Mouse (Mus musculus) 416B (cell line): ENCODE measurements around the gene Abca7.
A peak's percentile ranks its signal among the peaks of the same experiment; 100 is the strongest.

Experiments
- DNase-seq: peaks from one replicate; pipeline ENCODE4 v3.0.0; 2011; ENCODE audit warnings: low read depth

Gene Abca7

DNA sequence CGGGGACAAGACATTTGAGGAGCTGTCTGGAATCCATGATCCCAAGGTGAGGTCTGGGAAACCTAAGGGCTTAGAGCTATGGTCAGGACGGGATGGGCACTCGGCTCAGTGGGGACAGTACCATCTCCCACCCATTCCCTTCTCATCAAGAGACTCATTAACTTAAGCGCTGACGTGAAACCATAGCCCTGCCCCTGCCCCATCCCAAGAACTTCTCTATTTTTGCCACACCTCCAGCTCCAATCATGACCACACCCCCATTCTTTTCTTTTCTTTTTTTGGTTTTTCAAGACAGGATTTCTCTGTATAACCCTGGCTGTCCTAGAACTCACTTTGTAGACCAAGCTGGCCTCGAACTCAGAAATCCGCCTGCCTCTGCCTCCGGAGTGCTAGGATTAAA, 21.6 kb upstream of the Abca7 start:
- DNase-seq = no peak

DNA sequence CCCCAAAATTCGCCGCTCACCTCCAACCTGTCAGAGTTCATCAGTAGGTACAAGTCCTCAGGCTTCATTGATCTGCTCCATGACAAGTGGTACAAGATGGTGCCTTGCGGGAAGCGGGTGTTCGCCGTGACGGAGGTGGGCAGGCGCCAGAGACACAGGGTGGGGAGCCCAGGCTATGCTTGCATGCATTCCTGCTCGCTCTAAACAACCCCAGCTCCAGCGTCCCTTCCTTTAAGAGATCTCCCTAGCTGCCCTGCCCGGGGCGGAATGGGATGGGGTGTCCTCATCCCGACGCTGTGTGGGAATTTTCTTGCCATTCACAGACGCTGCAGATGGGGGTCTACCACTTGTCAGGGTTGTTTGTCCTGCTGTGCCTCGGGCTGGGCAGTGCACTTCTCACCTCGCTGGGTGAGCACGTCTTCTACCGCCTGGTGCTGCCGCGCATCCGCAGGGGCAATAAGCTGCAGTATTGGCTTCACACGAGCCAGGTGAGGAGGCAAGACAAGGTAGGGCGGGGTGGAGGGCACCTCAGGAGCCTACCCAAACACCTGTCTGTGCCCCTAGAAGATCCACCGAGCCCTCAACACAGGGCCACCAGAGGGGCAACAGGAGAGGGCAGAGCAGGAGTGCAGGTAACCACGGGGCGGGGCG, 20.1 kb upstream of the Abca7 start:
- no peak for DNase-seq

DNA sequence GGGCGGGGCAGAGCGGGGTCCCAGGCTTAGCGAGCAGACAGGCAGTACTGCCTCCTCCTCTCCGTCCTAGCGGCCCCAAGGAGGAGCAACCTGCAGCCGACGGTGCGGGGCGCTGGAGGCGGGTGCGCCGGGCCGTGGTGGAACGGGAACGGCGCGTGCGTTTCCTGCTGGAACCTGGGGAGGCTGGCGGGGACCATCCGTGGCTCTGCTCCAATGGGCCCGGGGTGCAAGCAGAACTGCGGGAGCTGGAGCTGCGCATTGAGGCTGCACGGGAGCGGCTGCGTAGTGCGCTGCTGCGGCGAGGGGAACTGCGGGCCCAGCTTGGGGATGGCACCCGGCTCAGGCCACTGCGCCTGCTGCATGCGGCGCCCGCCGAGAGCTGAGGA, 19.6 kb upstream of the Abca7 start:
- no peak for DNase-seq

DNA sequence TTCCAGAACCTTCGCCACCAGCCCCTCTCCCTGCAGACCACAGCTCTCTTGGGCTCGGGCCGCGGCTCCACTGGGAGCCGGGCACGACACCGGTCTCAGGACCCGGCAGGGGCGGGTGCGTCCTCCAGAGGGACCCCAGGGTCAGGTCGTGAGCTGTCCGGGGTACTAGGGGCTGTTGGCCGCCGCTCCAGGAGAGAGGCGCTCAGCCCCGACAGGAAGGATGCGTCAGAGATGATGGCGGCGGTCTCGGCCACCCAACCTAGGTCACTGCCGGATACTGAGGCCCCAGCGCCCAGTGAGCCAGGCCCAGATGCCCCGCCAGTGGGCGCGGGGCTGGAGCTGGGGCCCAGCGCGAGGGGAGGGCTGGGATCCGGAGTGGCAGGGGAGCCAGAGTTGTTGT, 19.0 kb upstream of the Abca7 start:
- no peak for DNase-seq

DNA sequence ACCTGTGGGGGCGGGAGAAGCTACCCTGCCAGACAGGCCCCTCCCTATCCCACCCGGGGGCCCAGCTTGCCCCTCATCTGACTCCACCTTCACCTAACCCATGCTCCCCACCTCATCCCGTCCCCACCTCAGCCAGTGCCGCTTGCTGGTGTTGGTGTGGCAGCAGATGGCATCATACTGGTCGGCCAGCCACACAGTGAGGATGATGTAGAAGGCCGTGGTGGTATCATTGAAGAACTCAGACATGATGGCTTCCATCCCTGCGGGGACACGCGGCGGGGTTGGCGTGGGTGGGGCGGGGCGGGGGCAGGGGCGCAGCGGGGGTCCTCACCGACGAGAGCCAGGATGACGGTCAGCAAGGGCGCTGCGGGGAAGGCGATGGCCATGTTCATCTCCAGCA, 18.2 kb upstream of the Abca7 start:
- no peak for DNase-seq

DNA sequence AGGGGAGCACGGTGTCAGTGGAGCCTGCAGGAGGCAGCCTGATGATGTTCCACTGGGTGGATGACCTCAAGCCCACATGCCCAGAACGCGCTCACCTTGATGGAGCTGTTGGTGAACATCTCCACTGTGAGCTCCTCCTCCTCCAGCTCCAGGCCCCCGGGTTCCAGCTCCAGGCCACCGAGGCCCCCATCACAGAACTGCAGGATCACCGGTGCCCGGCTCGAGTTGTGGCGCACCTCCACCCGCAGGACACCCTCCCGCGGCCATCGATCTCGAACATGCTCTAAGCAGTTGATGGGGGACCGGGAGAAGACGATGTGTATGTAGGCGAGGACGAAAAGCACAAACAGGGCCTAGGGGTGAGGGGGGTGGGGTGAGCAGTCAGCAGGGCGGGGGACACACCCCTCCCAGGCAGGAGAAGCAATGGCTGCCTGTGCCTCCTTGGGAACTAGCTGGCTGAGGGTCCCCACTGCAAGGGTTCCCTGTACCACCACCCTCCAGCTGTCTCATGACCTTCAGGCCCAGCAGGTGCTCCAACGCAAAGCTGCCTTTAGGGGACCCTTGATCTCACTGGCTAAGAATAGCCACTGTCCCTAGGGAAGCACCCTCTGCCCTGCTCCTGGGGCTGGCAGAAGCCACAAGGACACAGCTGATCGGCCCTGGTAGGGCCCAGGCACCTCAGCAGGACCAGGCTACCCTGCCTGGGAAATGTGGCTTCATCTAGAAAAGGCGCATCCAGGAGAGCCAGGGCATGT, 16.7 kb upstream of the Abca7 start:
- DNase-seq = no peak

DNA sequence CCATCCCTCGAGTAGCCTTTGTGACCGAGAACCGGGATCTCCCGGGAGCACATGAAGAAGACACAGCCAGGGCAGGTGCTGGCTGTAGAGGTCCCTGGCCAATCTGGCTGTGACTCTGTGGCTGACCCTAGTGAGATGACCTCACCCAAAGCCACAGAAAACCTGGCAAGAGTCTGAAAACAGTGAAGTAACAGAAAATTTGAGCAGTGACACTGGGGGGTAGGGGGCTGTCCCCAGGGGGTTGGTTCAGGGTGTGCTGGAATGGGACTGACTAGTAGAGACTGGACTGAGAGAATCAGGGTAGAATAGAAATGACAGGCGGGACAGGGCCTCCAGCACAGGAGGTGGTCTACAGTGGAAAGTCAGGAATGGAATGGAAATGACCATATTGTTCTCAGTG, 13.1 kb upstream of the Abca7 start:
- DNase-seq = peak; percentile 42

DNA sequence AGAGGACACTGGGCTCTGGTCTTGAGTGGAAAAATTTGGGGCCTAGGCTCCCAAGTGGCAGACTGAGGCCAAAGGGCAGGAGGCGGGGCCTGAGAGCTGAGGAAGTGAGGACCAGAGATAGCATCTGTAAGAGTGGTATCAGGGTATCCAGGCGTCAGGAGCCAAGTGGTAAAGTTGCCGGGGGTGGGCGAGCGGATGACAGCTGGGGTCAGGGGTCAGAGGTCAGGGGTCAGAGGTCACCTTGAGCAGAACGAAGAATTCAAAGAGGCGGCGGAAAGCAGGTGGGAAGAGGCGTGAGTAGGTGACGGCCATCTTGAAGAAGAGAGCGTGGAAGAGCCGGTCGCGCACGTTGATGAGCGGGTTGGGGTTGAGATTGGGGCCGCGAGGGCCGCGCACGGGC, 12.6 kb upstream of the Abca7 start:
- peak; percentile 80 for DNase-seq

DNA sequence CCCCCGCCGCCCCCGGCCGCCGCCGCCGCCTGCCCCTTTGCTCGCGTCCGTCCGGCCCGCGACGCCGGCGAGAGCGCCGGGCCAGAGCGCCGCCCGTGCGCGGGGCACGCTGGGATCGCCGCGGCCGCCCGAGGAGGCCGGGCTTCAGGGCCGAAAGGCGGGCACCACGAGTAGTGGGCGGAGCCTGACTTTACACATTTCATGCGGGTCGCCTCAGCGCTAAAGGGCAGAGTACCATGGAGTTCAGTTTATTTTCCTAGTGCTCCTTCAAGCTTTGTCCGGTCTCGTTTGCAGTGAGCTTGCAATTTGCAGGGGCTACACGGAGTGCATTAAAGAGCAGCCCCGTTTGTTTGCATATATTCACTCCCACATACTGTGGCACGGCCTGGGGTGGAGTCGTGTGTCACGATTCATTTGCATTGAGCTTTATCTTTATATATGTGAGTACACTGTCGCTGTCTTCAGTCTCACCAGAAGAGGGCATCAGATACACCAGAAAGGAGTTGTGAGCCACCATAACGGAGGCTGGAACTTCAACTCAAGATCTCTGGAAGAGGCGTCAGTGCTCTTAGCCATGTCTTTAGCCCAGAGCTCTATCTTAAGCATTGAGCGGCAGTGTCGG, 12.0 kb upstream of the Abca7 start, which contains the start of gene Tmem259:
Gene Tmem259 (minus strand): TSS at position 136 of the 622 bp plus-strand sequence.
- peak; percentile 98 for DNase-seq

DNA sequence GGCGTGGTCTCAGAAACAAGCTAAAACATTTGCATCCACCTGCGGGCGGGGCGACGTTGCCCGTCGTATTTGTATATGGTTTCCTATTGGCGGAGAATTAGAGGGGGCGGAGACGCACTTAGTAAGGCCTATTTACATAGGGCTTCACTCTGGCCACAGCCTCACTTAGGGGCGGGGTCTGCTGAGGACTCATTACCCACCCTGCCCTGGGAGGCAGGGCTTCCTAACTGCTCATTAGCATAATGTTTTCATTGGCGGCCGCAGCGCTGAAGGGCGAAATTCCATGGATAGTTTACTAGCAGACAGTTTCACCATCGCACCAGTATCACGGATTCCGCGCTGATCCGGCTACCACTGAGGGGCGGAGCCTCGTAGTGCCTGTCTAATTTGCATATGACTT, 11.4 kb upstream of the Abca7 start:
- peak; percentile 100 for DNase-seq

DNA sequence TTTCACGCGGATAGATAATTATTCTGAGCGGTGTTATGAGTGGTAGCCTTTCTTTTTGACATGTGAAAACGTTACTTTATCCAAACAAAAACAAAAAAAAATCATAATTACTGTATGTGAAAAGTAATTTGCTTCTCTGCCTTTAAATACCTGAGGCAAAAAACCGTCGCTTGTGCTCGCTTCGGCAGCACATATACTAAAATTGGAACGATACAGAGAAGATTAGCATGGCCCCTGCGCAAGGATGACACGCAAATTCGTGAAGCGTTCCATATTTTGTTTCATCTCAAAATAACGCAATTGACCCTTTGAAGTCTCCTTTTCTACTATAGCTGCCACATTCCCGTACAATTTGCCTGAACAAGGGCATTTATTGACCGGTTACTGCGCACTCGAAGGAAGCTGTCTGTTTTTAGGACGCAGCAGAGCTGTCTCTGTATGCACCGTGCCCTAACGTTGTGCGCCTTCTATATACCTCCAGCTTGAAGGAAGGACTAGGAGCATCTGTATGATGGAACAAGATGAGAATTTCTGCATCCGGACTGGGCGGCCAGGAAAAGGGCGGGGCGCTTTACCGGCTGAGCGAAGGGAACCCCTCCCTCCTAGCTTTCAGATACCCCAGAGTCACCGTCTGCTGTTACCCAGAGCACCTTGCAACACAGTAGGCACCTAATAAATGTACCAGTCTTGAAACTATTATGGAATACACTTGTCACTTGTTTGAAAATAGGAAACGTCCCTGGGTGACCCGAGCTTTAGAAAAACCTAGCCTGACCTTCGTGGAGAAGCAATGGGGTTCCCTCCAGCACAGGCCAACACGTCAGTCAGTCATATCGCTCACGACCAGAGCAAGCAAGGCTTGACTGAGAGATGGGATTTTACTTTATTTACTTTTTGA, 10.7 kb upstream of the Abca7 start:
- peak; percentile 91 for DNase-seq

DNA sequence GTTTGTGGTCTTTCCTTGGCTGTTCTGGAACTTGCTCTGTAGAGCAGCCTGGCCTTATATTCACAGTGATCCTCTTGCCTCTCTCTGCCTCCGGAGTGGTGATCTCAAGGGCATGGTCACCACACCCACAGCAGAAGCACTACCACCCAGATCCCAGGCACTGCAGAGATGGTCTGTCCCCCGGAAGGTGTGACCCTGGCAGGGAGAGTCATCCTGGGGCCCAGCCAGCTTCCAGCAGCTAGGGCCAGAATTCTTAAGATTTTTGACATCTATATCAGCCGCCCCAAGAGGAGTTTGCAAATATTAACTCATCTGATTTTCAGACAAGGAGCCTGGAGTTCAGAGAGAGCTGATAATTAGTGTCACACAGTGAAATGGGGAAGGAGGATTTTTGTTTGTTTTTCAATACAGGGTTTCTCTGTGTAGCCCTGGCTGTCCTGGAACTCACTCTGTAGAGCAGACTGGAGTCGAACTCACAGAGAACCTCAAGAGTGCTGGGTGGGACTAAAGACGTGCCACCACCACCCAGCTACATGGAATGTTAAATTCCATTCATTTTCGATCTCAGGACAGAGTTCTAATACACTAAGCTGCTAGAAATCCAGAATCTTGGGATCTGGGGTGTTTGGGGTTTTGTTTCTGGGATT, 9.9 kb upstream of the Abca7 start:
- DNase-seq = no peak

DNA sequence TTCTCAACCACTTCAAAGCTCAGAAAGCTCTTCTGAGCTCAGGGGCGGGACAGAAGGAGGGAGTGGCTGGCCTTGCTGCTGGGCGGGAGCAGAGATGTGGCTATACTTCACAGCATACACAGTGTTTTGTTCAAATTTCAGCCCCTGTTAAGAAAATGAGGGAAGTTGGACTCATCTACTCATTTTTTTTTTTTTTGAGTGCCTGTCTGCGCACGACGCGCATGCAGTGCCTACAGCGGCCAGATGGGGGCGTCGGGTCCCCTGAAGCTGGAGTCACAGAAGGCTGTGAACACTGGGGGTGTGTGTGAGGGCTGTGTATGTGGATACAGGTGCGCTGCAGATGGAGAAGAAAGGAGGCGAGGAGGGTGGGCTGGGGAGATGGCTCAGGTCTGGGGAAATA, 9.3 kb upstream of the Abca7 start:
- peak; percentile 96 for DNase-seq

DNA sequence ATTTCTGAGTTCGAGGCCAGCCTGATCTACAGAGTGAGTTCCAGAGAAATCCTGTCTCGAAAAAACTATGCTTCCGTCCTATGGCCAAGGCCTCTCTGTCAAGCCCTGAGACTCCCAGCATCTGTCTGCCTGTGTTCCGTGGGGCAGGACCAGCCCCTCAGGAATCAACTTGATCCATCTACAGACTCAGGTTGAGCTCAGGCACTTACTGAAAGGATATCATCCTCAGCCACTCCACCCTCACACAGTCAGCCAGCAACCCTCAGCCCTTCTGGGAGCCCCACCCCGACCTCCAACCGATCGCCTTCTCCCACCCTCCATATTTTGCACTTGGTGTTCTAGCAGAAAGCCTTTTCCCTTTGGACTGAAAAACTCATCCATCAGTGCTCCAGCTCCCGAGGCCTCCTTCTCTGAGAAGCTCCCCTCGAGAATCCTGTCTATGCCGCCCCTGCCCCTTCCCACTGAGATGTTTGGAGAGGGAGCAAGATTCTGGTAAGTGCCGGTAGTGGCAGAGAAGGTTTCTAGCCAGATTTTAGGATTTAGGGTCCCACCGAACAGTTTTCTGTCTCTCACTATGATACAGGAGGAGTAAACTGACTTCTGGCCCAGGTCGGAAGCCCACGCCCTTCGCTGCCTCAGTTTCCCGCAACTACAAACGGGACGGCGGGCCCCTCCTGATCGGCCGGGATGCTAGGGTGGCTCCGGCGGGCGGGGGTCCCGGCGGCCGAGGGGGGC, 8.4 kb upstream of the Abca7 start:
- peak; percentile 22 for DNase-seq

DNA sequence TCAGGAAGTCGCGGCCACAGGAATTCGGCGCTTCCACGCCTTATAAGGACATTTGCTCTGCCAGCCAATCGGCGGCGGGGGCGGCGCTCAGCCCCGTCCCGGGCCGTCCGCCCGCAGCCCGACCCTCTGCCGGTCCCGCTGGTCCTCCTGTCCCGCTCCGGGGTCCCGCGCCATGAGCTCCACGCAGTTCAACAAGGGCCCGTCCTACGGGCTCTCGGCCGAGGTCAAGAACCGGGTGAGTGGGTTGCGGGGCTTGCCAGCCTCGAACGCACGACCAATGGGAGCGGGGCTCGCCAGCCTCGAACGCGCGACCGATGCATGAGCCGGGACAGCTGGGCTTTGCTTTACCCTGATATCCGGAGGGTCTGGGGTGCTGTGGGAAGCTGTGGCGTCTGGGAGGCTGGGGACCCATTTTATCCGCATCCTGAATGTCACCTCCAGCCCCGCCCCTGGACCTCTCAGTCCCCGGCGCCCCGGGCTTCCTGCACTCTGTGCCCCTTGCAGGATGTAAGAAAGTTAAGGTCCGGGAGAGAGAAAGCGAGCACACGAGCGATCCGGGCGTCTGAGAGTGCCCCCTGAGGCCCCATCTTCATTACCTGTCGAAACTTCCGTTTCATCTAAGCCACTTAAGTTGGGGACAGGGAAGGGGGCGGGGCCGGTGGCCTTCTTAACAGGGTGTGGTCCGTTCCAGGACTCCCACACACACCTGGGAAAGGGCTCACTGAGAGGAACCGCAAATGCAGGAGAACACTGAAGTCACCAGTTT, 7.6 kb upstream of the Abca7 start, which contains the start of gene Cnn2:
Gene Cnn2 (plus strand): TSS at position 79 of the 766 bp plus-strand sequence.
- peak; percentile 50 for DNase-seq

DNA sequence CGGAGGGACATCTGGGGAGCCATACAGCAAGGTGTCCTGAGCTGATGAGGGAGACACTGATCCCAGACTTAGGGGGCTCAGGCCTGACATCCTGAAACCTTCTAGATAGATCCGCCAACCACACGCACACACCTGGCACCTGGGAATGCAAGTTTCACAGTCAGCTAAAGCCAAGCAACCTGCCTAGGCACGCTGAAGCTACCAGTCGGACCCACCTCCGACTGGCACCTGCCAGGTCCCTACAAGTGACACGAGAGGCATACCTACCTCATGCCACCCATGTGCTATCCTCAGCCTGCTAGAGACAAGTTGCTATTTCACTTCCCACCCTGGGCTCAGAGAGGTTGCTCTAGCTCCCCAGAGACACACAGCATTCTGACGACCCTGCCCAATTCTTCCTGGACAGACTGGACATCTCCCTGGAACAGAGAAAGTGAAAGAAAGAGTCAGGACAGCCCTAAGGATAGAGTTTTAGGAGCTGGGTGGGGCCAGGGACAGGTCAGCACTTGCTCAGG, 7.0 kb upstream of the Abca7 start:
- no peak for DNase-seq

DNA sequence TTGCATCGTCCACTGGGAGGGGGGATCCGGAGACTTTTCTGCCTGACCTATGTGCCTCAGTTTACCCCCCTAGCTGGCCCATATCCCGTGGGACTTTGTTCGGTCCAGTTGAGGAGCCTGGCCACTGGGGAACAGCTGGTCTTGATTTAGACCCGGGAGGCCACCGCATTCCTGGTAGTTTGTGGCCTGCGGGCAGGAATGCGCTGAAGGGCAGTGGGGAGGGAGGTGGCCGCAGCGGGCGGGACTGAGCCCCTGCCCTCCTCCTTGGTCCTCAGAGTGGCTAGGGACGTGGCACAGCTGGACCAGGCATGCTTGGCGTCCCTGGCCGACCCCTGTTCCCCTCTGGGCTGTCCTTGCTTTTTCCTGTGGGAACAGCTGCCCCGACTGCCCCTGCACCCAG, 6.4 kb upstream of the Abca7 start:
- DNase-seq = no peak

DNA sequence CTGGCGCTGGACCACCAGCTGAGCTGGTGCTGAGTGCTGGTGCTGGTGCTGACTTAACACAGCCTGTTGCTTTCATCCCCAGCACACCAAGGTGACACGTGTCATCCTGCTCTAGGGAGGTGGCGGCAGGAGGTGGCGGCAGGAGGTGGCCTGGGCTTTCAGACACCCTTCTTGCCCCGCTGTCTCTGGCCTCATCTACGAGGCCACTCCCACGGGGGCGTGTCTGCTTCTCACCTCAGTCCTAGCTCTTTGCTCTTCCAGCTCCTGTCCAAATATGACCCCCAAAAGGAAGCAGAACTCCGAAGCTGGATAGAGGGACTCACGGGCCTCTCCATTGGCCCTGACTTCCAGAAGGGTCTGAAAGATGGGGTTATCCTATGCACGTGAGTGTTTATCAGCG, 5.2 kb upstream of the Abca7 start:
- DNase-seq = no peak

DNA sequence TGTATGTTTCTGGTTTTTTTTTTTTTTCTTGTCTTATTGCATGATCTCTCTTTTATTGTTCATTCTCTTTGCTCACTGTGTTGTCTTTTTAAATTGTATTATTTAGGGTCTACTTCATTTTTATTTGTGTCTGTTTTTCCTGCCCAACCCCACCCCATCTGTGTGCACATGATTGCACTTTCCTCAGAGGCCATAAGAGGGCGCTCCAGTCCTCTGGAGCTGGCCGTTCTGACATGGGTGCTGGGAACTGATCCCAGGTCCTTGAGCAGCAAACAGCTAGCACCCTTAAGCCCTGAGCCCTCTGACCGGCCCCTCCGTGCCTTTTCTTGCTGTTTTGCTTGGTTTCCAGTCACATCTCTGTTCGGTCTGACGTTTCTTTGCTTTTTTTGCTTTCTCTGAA, 4.7 kb upstream of the Abca7 start:
- DNase-seq = no peak
